Mouse (Mus musculus): ENCODE results near the gene Hikeshi. TPM values are rescaled to one million over a fixed set of nuclear protein-coding genes. Genes with fewer than 3 reads are reported as not detected.

Gene Hikeshi
- polyA plus RNA-seq, 2 experiments = 26.7 to 62.1 TPM

DNA sequence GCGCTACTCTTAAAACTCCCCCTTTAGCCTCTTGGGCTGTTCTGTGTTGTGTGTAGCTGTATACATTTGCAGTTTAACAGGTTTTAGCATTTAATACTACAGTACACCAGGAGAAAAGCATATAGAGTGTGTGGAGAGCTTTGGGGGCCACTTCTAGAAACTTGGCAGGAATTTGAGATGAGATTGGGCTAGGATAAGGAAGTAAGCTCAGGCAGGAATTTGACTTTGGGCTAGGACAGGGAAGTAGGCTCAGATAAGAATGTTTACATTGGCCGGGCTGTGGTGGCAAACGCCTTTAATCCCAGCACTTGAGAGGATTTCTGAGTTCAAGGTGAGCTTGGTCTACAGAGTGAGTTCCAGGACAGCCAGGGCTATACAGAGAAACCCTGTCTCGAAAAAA is 8.4 kb upstream of the Hikeshi start:
- WGBS (ENCODE audit: insufficient replicate concordance) = 43% methylated on average over 4 of the region's 4 CpGs
- no peak overlapping the region for H3K27ac ChIP-seq
- H3K4me3 ChIP-seq (ENCODE audit: insufficient read depth in 1 of 2, low read depth in 2 of 2, low read length in 2 of 2) = no peak overlapping the region
- TF ChIP-seq CTCF (IDR thresholded peaks at IDR 0.05; ENCODE audit: low read depth) = no peak
- TF ChIP-seq EP300 (IDR thresholded peaks at IDR 0.05; ENCODE audit: low read depth) = no peak
- H3K36me3 ChIP-seq (replicated peaks; ENCODE audit: control insufficient read depth, insufficient read depth, low read depth) = no peaks in the 10 kb centered on the region; the same call in 1 of the 2 replicates
- no peak for ATAC-seq (ENCODE audit: insufficient read depth)
- no peak overlapping the region for H3K4me2 ChIP-seq (ENCODE audit: low read depth)
- no peaks in the 10 kb centered on the region for H3K9me3 ChIP-seq (ENCODE audit: control insufficient read depth, low read length)
- H3K27me3 ChIP-seq (ENCODE audit: control insufficient read depth, insufficient read depth, low read length) = no peaks in the 10 kb centered on the region
- H3K4me1 ChIP-seq (replicated peaks; ENCODE audit: control insufficient read depth in 2 of 2, insufficient read depth in 2 of 2, low read length in 1 of 2) = no peaks in the 10 kb centered on the region
- no peak overlapping the region for H3K9ac ChIP-seq (replicated peaks)
- no peak for DNase-seq (ENCODE audit: low read depth in 3 of 3, low spot score in 3 of 3)

DNA sequence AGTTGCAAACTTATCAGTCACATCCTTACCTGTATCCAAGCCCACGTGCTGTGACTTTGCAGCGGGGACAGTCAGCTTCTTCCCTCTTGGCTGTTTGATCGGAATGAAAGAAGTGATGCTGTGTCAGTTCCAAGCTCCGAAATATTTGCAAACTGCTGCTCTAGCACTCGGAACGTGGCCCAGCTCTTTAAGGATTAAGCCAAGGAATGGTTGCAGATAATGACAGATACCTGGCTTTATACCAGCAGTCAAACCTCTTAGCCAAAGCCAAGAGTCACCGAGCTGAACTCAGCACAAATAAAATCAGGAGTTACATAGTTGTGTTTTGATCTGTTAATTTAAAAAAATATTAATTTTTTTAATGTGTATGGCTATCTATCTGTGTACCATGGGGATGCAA is 7.0 kb upstream of the Hikeshi start:
- DNase-seq (ENCODE audit: low read depth in 3 of 3, low spot score in 3 of 3) (no peak), ATAC-seq (ENCODE audit: insufficient read depth) (no peak)

GRCm38 (mm10) chr7:89939497-89940353 is 1.3 kb downstream of the Hikeshi start:
- H3K9me3 ChIP-seq (ENCODE audit: control insufficient read depth, low read length) = no peaks in the 10 kb centered on the region
- DNase-seq (ENCODE audit: low read depth in 3 of 3, low spot score in 3 of 3) = no peak
- H3K27ac ChIP-seq = no peak overlapping the region
- WGBS (ENCODE audit: insufficient replicate concordance) = 45% methylated on average over 15 of the region's 15 CpGs
- TF ChIP-seq EP300 (IDR thresholded peaks at IDR 0.05; ENCODE audit: low read depth) (no peak), CTCF (IDR thresholded peaks at IDR 0.05; ENCODE audit: low read depth) (no peak)
- peak overlapping the region; percentile 75 for H3K9ac ChIP-seq (replicated peaks)
- no peak for ATAC-seq (ENCODE audit: insufficient read depth)
- peak overlapping the region; percentile 87 for H3K4me2 ChIP-seq (ENCODE audit: low read depth)
- no peaks in the 10 kb centered on the region for H3K36me3 ChIP-seq (replicated peaks; ENCODE audit: control insufficient read depth, insufficient read depth, low read depth)
- peaks cover 11% of the 10 kb centered on the region in 2 experiments for H3K4me1 ChIP-seq (replicated peaks; ENCODE audit: control insufficient read depth in 2 of 2, insufficient read depth in 2 of 2, low read length in 1 of 2)
- peak overlapping the region; percentile 11 to 79 for H3K4me3 ChIP-seq (ENCODE audit: insufficient read depth in 1 of 2, low read depth in 2 of 2, low read length in 2 of 2)
- no peaks in the 10 kb centered on the region for H3K27me3 ChIP-seq (ENCODE audit: control insufficient read depth, insufficient read depth, low read length)

More for the DNA sequence above, 7.0 kb upstream of the Hikeshi start:
- H3K27ac ChIP-seq = no peak overlapping the region
- no peaks in the 10 kb centered on the region for H3K27me3 ChIP-seq (ENCODE audit: control insufficient read depth, insufficient read depth, low read length)
- no peaks in the 10 kb centered on the region for H3K9me3 ChIP-seq (ENCODE audit: control insufficient read depth, low read length)
- no peak overlapping the region for H3K4me2 ChIP-seq (ENCODE audit: low read depth)
- 74% methylated on average over 7 of the region's 7 CpGs for WGBS (ENCODE audit: insufficient replicate concordance)
- TF ChIP-seq CTCF (IDR thresholded peaks at IDR 0.05; ENCODE audit: low read depth) = no peak
- TF ChIP-seq EP300 (IDR thresholded peaks at IDR 0.05; ENCODE audit: low read depth) = no peak
- no peak overlapping the region for H3K4me3 ChIP-seq (ENCODE audit: insufficient read depth in 1 of 2, low read depth in 2 of 2, low read length in 2 of 2)
- H3K4me1 ChIP-seq (replicated peaks; ENCODE audit: control insufficient read depth in 2 of 2, insufficient read depth in 2 of 2, low read length in 1 of 2) = no peaks in the 10 kb centered on the region
- H3K9ac ChIP-seq (replicated peaks) = no peak overlapping the region
- no peaks in the 10 kb centered on the region for H3K36me3 ChIP-seq (replicated peaks; ENCODE audit: control insufficient read depth, insufficient read depth, low read depth)

- 91% methylated on average over 15 of the region's 15 CpGs for WGBS (ENCODE audit: insufficient replicate concordance)
- no peak overlapping the region for H3K27ac ChIP-seq
- TF ChIP-seq CTCF (IDR thresholded peaks at IDR 0.05; ENCODE audit: low read depth) (no peak), EP300 (IDR thresholded peaks at IDR 0.05; ENCODE audit: low read depth) (no peak)
- no peak overlapping the region for H3K9ac ChIP-seq (replicated peaks)
- no peaks in the 10 kb centered on the region for H3K9me3 ChIP-seq (ENCODE audit: control insufficient read depth, low read length)
- DNase-seq (ENCODE audit: low read depth in 3 of 3, low spot score in 3 of 3) = no peak
- no peak overlapping the region for H3K4me2 ChIP-seq (ENCODE audit: low read depth)
- H3K27me3 ChIP-seq (ENCODE audit: control insufficient read depth, insufficient read depth, low read length) = no peaks in the 10 kb centered on the region
- H3K4me1 ChIP-seq (replicated peaks; ENCODE audit: control insufficient read depth in 2 of 2, insufficient read depth in 2 of 2, low read length in 1 of 2) = no peaks in the 10 kb centered on the region
- ATAC-seq (ENCODE audit: insufficient read depth) = no peak
- no peak overlapping the region for H3K4me3 ChIP-seq (ENCODE audit: insufficient read depth in 1 of 2, low read depth in 2 of 2, low read length in 2 of 2)
- H3K36me3 ChIP-seq (replicated peaks; ENCODE audit: control insufficient read depth, insufficient read depth, low read depth) = no peaks in the 10 kb centered on the region
Observed at GRCm38 (mm10) chr7:89923441-89924180, 17.4 kb downstream of the Hikeshi start.

DNA sequence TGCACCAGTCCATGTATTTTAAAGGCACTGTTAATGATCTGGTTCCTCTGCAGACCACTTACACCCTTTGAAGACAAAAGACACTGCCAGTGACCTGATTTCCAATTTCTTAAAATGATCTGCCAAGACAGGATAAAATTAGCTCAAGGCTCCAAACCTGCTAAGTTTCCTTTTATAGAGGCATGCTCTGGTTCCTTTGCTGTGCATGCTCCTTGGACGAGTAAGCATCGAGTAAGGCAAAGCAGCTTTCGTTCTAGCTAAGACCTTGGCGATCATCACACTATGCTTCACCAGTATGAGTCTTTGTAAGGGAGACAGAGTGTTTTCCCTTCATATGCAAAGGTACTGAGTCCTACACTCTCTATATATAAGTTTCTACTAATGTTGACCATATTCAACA is 23.2 kb downstream of the Hikeshi start:
- DNase-seq (ENCODE audit: low read depth in 3 of 3, low spot score in 3 of 3) = no peak
- 80% methylated on average over 4 of the region's 4 CpGs for WGBS (ENCODE audit: insufficient replicate concordance)
- no peak overlapping the region for H3K27ac ChIP-seq

More for the DNA sequence above, 23.2 kb downstream of the Hikeshi start:
- Histone ChIP-seq H3K9me3 (ENCODE audit: control insufficient read depth, low read length) (no peaks in the 10 kb centered on the region), H3K27me3 (ENCODE audit: control insufficient read depth, insufficient read depth, low read length) (no peaks in the 10 kb centered on the region), H3K4me1 (replicated peaks; ENCODE audit: control insufficient read depth in 2 of 2, insufficient read depth in 2 of 2, low read length in 1 of 2) (no peaks in the 10 kb centered on the region), H3K9ac (replicated peaks) (no peak overlapping the region), H3K36me3 (replicated peaks; ENCODE audit: control insufficient read depth, insufficient read depth, low read depth) (no peaks in the 10 kb centered on the region; the same call in 1 of the 2 replicates), H3K4me2 (ENCODE audit: low read depth) (no peak overlapping the region), H3K4me3 (ENCODE audit: insufficient read depth in 1 of 2, low read depth in 2 of 2, low read length in 2 of 2) (no peak overlapping the region)
- TF ChIP-seq CTCF (IDR thresholded peaks at IDR 0.05; ENCODE audit: low read depth) (no peak), EP300 (IDR thresholded peaks at IDR 0.05; ENCODE audit: low read depth) (no peak)
- ATAC-seq (ENCODE audit: insufficient read depth) = no peak
